Mouse (Mus musculus): Measurements from ENCODE around the gene Susd3. TPM values are rescaled to one million over a fixed set of nuclear protein-coding genes. Genes with fewer than 3 reads are reported as not detected.

The Susd3 gene
- total and polyA plus RNA-seq, 3 experiments, result 0.32 to 1.1 (median 0.63) TPM

DNA sequence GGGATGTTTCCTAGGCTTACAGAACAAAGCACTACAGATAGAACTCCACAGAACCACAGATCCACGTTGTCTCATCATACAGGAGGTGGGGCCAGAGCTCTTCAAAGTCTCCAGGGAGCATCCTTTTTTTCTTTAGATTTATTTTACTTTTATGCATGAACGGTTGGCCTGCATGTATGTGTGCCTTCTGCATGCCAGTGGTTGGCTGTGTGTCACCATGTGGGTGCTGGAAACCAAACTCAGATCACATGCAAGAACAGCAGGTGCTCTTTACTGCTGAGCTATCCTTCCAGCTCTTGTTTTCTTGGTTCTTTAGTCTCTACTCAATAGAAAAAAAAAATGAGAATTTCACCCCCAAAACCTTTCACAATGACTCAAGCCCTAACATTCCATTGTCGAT lies 417 bp upstream of the Susd3 start:
- intact Hi-C loops (cut with DNase I), result no loop called here
- DNase-seq, result no peak
- TF ChIP-seq CTCF (IDR thresholded peaks at IDR 0.05) (no peak), POLR2A (IDR thresholded peaks at IDR 0.05; ENCODE audit: insufficient read depth, low read depth, low read length) (no peak), EP300 (IDR thresholded peaks at IDR 0.05; ENCODE audit: insufficient read depth, low read depth, low read length) (no peak)
- Histone ChIP-seq H3K4me1 (ENCODE audit: control insufficient read depth, insufficient read depth, low read length) (no peaks in the 10 kb centered on the region; the same call in 1 of the 2 replicates), H3K27me3 (ENCODE audit: control insufficient read depth, insufficient read depth, low read length) (peaks cover 6% of the 10 kb centered on the region), H3K36me3 (ENCODE audit: control insufficient read depth, insufficient read depth, low read length) (no peaks in the 10 kb centered on the region), H3K79me2 (replicated peaks; ENCODE audit: control insufficient read depth, insufficient read depth, low read length) (no peaks in the 10 kb centered on the region), H3K27ac (no peak overlapping the region), H3K4me3 (no peak overlapping the region), H3K9ac (ENCODE audit: low read depth, low read length) (no peak overlapping the region)
- 26% methylated on average over 3 of the region's 3 CpGs for WGBS

- TF ChIP-seq POLR2A (IDR thresholded peaks at IDR 0.05; ENCODE audit: insufficient read depth, low read depth, low read length) (0 out of 2 replicates have a peak, but pooled peaks have one; percentile 25), EP300 (IDR thresholded peaks at IDR 0.05; ENCODE audit: insufficient read depth, low read depth, low read length) (no peak)
- H3K27ac ChIP-seq, result no peak overlapping the region
- DNase-seq, result peak in 1 of 2 experiments; percentile 38
- H3K9ac ChIP-seq (ENCODE audit: low read depth, low read length), result peak overlapping the region; percentile 51; the same call in 1 of the 2 replicates
- H3K4me3 ChIP-seq, result peak overlapping the region; percentile 38
- H3K27me3 ChIP-seq (ENCODE audit: control insufficient read depth, insufficient read depth, low read length), result peaks cover 6% of the 10 kb centered on the region
- intact Hi-C loops (cut with DNase I), result no loop called here
- H3K79me2 ChIP-seq (replicated peaks; ENCODE audit: control insufficient read depth, insufficient read depth, low read length), result no peaks in the 10 kb centered on the region
- 4% methylated on average over 58 of the region's 58 CpGs for WGBS
- H3K4me1 ChIP-seq (ENCODE audit: control insufficient read depth, insufficient read depth, low read length), result no peaks in the 10 kb centered on the region; the same call in 1 of the 2 replicates
- H3K36me3 ChIP-seq (ENCODE audit: control insufficient read depth, insufficient read depth, low read length), result no peaks in the 10 kb centered on the region
Measured at GRCm38 (mm10) chr13:49247740-49248466, 603 bp downstream of the Susd3 start.

DNA sequence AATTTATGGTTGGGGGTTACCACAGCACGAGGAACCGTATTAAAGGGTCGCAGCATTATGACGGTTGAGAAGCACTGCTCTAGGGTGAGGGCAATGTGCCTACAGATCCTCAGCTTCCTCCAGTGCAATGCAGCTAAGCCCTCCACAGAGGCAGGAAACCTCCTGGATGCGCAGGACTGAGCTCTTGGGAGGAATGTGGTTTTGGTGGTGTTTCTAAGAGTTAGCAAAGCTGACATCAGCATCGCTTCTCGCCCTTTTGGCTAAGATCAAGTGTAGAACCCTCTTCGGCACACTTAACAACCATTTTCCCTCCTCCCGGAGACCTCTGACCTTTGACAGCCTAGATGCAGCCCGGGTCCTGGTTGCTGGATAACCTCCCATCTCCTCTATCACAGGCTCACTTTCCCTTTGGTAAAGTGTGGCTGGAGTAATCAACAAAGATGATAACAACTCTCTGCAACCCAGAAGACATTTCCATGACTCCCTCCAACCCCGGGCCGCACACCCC lies 1.2 kb downstream of the Susd3 start:
- TF ChIP-seq CTCF (IDR thresholded peaks at IDR 0.05), result no peak
- no peak for TF ChIP-seq EP300 (IDR thresholded peaks at IDR 0.05; ENCODE audit: insufficient read depth, low read depth, low read length)
- TF ChIP-seq POLR2A (IDR thresholded peaks at IDR 0.05; ENCODE audit: insufficient read depth, low read depth, low read length), result no peak
- intact Hi-C loops (cut with DNase I), result no loop called here
- H3K79me2 ChIP-seq (replicated peaks; ENCODE audit: control insufficient read depth, insufficient read depth, low read length), result no peaks in the 10 kb centered on the region
- peak overlapping the region; percentile 38 for H3K4me3 ChIP-seq
- H3K9ac ChIP-seq (ENCODE audit: low read depth, low read length), result peak overlapping the region; percentile 51; the same call in 1 of the 2 replicates
- no peak overlapping the region for H3K27ac ChIP-seq
- WGBS, result 52% methylated on average over 12 of the region's 12 CpGs
- DNase-seq, result no peak
- H3K36me3 ChIP-seq (ENCODE audit: control insufficient read depth, insufficient read depth, low read length), result no peaks in the 10 kb centered on the region
- no peaks in the 10 kb centered on the region; the same call in 1 of the 2 replicates for H3K4me1 ChIP-seq (ENCODE audit: control insufficient read depth, insufficient read depth, low read length)
- H3K27me3 ChIP-seq (ENCODE audit: control insufficient read depth, insufficient read depth, low read length), result peaks cover 6% of the 10 kb centered on the region

DNA sequence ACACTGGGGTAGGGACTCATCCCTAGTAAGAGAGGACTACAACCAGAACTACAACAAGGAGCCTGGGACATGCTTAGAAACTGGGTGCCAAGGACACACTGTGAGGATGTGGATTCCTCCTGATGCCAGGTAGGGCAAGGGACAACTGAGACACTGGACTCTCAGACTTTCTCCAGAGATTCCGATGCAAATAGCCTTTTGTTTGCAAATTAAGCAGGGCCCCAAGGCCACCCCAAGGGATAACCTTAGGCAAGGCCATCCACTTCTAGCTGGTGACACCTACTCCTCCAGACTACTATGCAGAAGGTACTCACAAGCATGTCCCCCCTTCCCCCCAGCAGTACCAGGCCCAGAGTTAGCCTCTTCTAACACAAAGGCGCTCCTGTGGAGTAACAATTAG lies 1.9 kb downstream of the Susd3 start:
- no peak overlapping the region for H3K9ac ChIP-seq (ENCODE audit: low read depth, low read length)
- no peaks in the 10 kb centered on the region for H3K36me3 ChIP-seq (ENCODE audit: control insufficient read depth, insufficient read depth, low read length)
- H3K27ac ChIP-seq, result no peak overlapping the region
- H3K4me1 ChIP-seq (ENCODE audit: control insufficient read depth, insufficient read depth, low read length), result no peaks in the 10 kb centered on the region; the same call in 1 of the 2 replicates
- DNase-seq, result no peak
- WGBS, result 89% methylated on average over 2 of the region's 2 CpGs
- no peaks in the 10 kb centered on the region for H3K79me2 ChIP-seq (replicated peaks; ENCODE audit: control insufficient read depth, insufficient read depth, low read length)
- TF ChIP-seq POLR2A (IDR thresholded peaks at IDR 0.05; ENCODE audit: insufficient read depth, low read depth, low read length) (no peak), EP300 (IDR thresholded peaks at IDR 0.05; ENCODE audit: insufficient read depth, low read depth, low read length) (no peak), CTCF (IDR thresholded peaks at IDR 0.05) (no peak)
- H3K27me3 ChIP-seq (ENCODE audit: control insufficient read depth, insufficient read depth, low read length), result peaks cover 6% of the 10 kb centered on the region
- intact Hi-C loops (cut with DNase I), result no loop called here
- H3K4me3 ChIP-seq, result no peak overlapping the region

GRCm38 (mm10) chr13:49246011-49246410 lies 2.5 kb downstream of the Susd3 start:
- no peak overlapping the region for H3K4me3 ChIP-seq
- H3K27me3 ChIP-seq (ENCODE audit: control insufficient read depth, insufficient read depth, low read length), result peaks cover 6% of the 10 kb centered on the region
- no peaks in the 10 kb centered on the region for H3K36me3 ChIP-seq (ENCODE audit: control insufficient read depth, insufficient read depth, low read length)
- WGBS, result 42% methylated on average over 3 of the region's 3 CpGs
- H3K79me2 ChIP-seq (replicated peaks; ENCODE audit: control insufficient read depth, insufficient read depth, low read length), result no peaks in the 10 kb centered on the region
- no peaks in the 10 kb centered on the region; the same call in 1 of the 2 replicates for H3K4me1 ChIP-seq (ENCODE audit: control insufficient read depth, insufficient read depth, low read length)
- intact Hi-C loops (cut with DNase I), result no loop called here
- TF ChIP-seq CTCF (IDR thresholded peaks at IDR 0.05) (no peak), POLR2A (IDR thresholded peaks at IDR 0.05; ENCODE audit: insufficient read depth, low read depth, low read length) (no peak), EP300 (IDR thresholded peaks at IDR 0.05; ENCODE audit: insufficient read depth, low read depth, low read length) (no peak)
- H3K9ac ChIP-seq (ENCODE audit: low read depth, low read length), result no peak overlapping the region
- H3K27ac ChIP-seq, result no peak overlapping the region
- no peak for DNase-seq

GRCm38 (mm10) chr13:49245251-49245650 lies 3.3 kb downstream of the Susd3 start:
- Histone ChIP-seq H3K27ac (no peak overlapping the region), H3K9ac (ENCODE audit: low read depth, low read length) (no peak overlapping the region), H3K79me2 (replicated peaks; ENCODE audit: control insufficient read depth, insufficient read depth, low read length) (no peaks in the 10 kb centered on the region), H3K4me1 (ENCODE audit: control insufficient read depth, insufficient read depth, low read length) (no peaks in the 10 kb centered on the region; the same call in 1 of the 2 replicates), H3K4me3 (no peak overlapping the region), H3K27me3 (ENCODE audit: control insufficient read depth, insufficient read depth, low read length) (peaks cover 6% of the 10 kb centered on the region), H3K36me3 (ENCODE audit: control insufficient read depth, insufficient read depth, low read length) (no peaks in the 10 kb centered on the region)
- DNase-seq, result no peak
- no peak for TF ChIP-seq EP300 (IDR thresholded peaks at IDR 0.05; ENCODE audit: insufficient read depth, low read depth, low read length)
- no peak for TF ChIP-seq CTCF (IDR thresholded peaks at IDR 0.05)
- TF ChIP-seq POLR2A (IDR thresholded peaks at IDR 0.05; ENCODE audit: insufficient read depth, low read depth, low read length), result no peak
- 69% methylated on average over 4 of the region's 4 CpGs for WGBS
- intact Hi-C loops (cut with DNase I), result no loop called here
